Mouse (Mus musculus): Measurements from ENCODE around the gene Abr. TPM values are rescaled to one million over a fixed set of nuclear protein-coding genes. Genes with fewer than 3 reads are reported as not detected.

Gene Abr
- polyA plus RNA-seq, 1 experiment from 2014 or later: 136 TPM

- H3K4me1 ChIP-seq (ENCODE audit: control insufficient read depth, insufficient read depth, low read length): peaks cover 5% of the 10 kb centered on the region; the same call in 1 of the 2 replicates
- peak; percentile 68 for ATAC-seq (ENCODE audit: low FRiP score, low TSS enrichment)
- WGBS: under 1% methylated on average over 25 of the region's 33 CpGs
Measured at GRCm38 (mm10) chr11:76398312-76398797, 223.8 kb downstream of the Abr start.

GRCm38 (mm10) chr11:76397650-76398311 is 224.3 kb downstream of the Abr start:
- under 1% methylated on average over 26 of the region's 26 CpGs for WGBS
- Histone ChIP-seq H3K4me1 (ENCODE audit: control insufficient read depth, insufficient read depth, low read length) (peaks cover 5% of the 10 kb centered on the region; the same call in 1 of the 2 replicates), H3K9ac (replicated peaks; ENCODE audit: low read length) (peak overlapping the region; percentile 74), H3K27ac (replicated peaks; ENCODE audit: low read depth, low read length) (peak overlapping the region; percentile 87), H3K4me2 (ENCODE audit: low read length) (peak overlapping the region; percentile 98), H3K9me3 (ENCODE audit: control insufficient read depth, low read length) (no peaks in the 10 kb centered on the region), H3K27me3 (ENCODE audit: control insufficient read depth, insufficient read depth, low read length) (no peaks in the 10 kb centered on the region), H3K4me3 (replicated peaks; ENCODE audit: low read depth, low read length) (peak overlapping the region; percentile 81), H3K36me3 (ENCODE audit: control insufficient read depth, insufficient read depth, low read length) (no peaks in the 10 kb centered on the region)
- DNase-seq (peak; percentile 69), ATAC-seq (ENCODE audit: low FRiP score, low TSS enrichment) (peak; percentile 32; the same call in 1 of the 2 replicates)

More at GRCm38 (mm10) chr11:76398312-76398797, 223.8 kb downstream of the Abr start:
- Histone ChIP-seq H3K9ac (replicated peaks; ENCODE audit: low read length) (peak overlapping the region; percentile 74), H3K36me3 (ENCODE audit: control insufficient read depth, insufficient read depth, low read length) (no peaks in the 10 kb centered on the region), H3K4me2 (ENCODE audit: low read length) (peak overlapping the region; percentile 98), H3K4me3 (replicated peaks; ENCODE audit: low read depth, low read length) (peak overlapping the region; percentile 81), H3K9me3 (ENCODE audit: control insufficient read depth, low read length) (no peaks in the 10 kb centered on the region), H3K27ac (replicated peaks; ENCODE audit: low read depth, low read length) (peak overlapping the region; percentile 87), H3K27me3 (ENCODE audit: control insufficient read depth, insufficient read depth, low read length) (no peaks in the 10 kb centered on the region)
- DNase-seq: no peak

GRCm38 (mm10) chr11:76392996-76393395 is 229.1 kb downstream of the Abr start:
- H3K9me3 ChIP-seq (ENCODE audit: control insufficient read depth, low read length): no peaks in the 10 kb centered on the region
- ATAC-seq (ENCODE audit: low FRiP score, low TSS enrichment) (no peak), DNase-seq (no peak)
- no peak overlapping the region for H3K9ac ChIP-seq (replicated peaks; ENCODE audit: low read length)
- no peaks in the 10 kb centered on the region for H3K27me3 ChIP-seq (ENCODE audit: control insufficient read depth, insufficient read depth, low read length)
- H3K4me1 ChIP-seq (ENCODE audit: control insufficient read depth, insufficient read depth, low read length): no peaks in the 10 kb centered on the region
- H3K4me3 ChIP-seq (replicated peaks; ENCODE audit: low read depth, low read length): no peak overlapping the region
- no peaks in the 10 kb centered on the region for H3K36me3 ChIP-seq (ENCODE audit: control insufficient read depth, insufficient read depth, low read length)
- no peak overlapping the region for H3K4me2 ChIP-seq (ENCODE audit: low read length)
- 90% methylated on average over 11 of the region's 11 CpGs for WGBS
- H3K27ac ChIP-seq (replicated peaks; ENCODE audit: low read depth, low read length): no peak overlapping the region

- WGBS: 80% methylated on average over 7 of the region's 7 CpGs
- ATAC-seq (ENCODE audit: low FRiP score, low TSS enrichment) (no peak), DNase-seq (no peak)
- no peak overlapping the region for H3K27ac ChIP-seq (replicated peaks; ENCODE audit: low read depth, low read length)
- no peaks in the 10 kb centered on the region for H3K9me3 ChIP-seq (ENCODE audit: control insufficient read depth, low read length)
- no peaks in the 10 kb centered on the region for H3K27me3 ChIP-seq (ENCODE audit: control insufficient read depth, insufficient read depth, low read length)
- no peaks in the 10 kb centered on the region for H3K36me3 ChIP-seq (ENCODE audit: control insufficient read depth, insufficient read depth, low read length)
- no peaks in the 10 kb centered on the region for H3K4me1 ChIP-seq (ENCODE audit: control insufficient read depth, insufficient read depth, low read length)
- no peak overlapping the region for H3K4me3 ChIP-seq (replicated peaks; ENCODE audit: low read depth, low read length)
- no peak overlapping the region for H3K9ac ChIP-seq (replicated peaks; ENCODE audit: low read length)
- no peak overlapping the region for H3K4me2 ChIP-seq (ENCODE audit: low read length)
Measured at GRCm38 (mm10) chr11:76392532-76392931, 229.6 kb downstream of the Abr start.

- Histone ChIP-seq H3K27me3 (ENCODE audit: control insufficient read depth, insufficient read depth, low read length) (no peaks in the 10 kb centered on the region), H3K4me1 (ENCODE audit: control insufficient read depth, insufficient read depth, low read length) (peaks cover 6% of the 10 kb centered on the region), H3K9ac (replicated peaks; ENCODE audit: low read length) (no peak overlapping the region), H3K4me2 (ENCODE audit: low read length) (peak overlapping the region; percentile 11), H3K4me3 (replicated peaks; ENCODE audit: low read depth, low read length) (no peak overlapping the region), H3K27ac (replicated peaks; ENCODE audit: low read depth, low read length) (no peak overlapping the region), H3K36me3 (ENCODE audit: control insufficient read depth, insufficient read depth, low read length) (no peaks in the 10 kb centered on the region), H3K9me3 (ENCODE audit: control insufficient read depth, low read length) (no peaks in the 10 kb centered on the region)
- ATAC-seq (ENCODE audit: low FRiP score, low TSS enrichment): no peak
- 14% methylated on average over 7 of the region's 7 CpGs for WGBS
- peak; percentile 29 for DNase-seq
Measured at GRCm38 (mm10) chr11:76388711-76389110, 233.4 kb downstream of the Abr start.

GRCm38 (mm10) chr11:76387097-76387496 is 235.0 kb downstream of the Abr start:
- Histone ChIP-seq H3K9ac (replicated peaks; ENCODE audit: low read length) (no peak overlapping the region), H3K4me1 (ENCODE audit: control insufficient read depth, insufficient read depth, low read length) (peaks cover 6% of the 10 kb centered on the region), H3K4me2 (ENCODE audit: low read length) (no peak overlapping the region), H3K4me3 (replicated peaks; ENCODE audit: low read depth, low read length) (no peak overlapping the region), H3K27ac (replicated peaks; ENCODE audit: low read depth, low read length) (no peak overlapping the region), H3K27me3 (ENCODE audit: control insufficient read depth, insufficient read depth, low read length) (no peaks in the 10 kb centered on the region), H3K9me3 (ENCODE audit: control insufficient read depth, low read length) (no peaks in the 10 kb centered on the region), H3K36me3 (ENCODE audit: control insufficient read depth, insufficient read depth, low read length) (no peaks in the 10 kb centered on the region)
- DNase-seq (no peak), ATAC-seq (ENCODE audit: low FRiP score, low TSS enrichment) (no peak)
- WGBS: 87% methylated on average over 1 of the region's 1 CpGs

- H3K4me2 ChIP-seq (ENCODE audit: low read length): no peak overlapping the region
- H3K27me3 ChIP-seq (ENCODE audit: control insufficient read depth, insufficient read depth, low read length): no peaks in the 10 kb centered on the region
- no peak overlapping the region for H3K9ac ChIP-seq (replicated peaks; ENCODE audit: low read length)
- ATAC-seq (ENCODE audit: low FRiP score, low TSS enrichment): no peak
- H3K4me3 ChIP-seq (replicated peaks; ENCODE audit: low read depth, low read length): no peak overlapping the region
- no peaks in the 10 kb centered on the region for H3K9me3 ChIP-seq (ENCODE audit: control insufficient read depth, low read length)
- WGBS: 35% methylated on average over 3 of the region's 3 CpGs
- peaks cover 6% of the 10 kb centered on the region for H3K4me1 ChIP-seq (ENCODE audit: control insufficient read depth, insufficient read depth, low read length)
- DNase-seq: no peak
- H3K27ac ChIP-seq (replicated peaks; ENCODE audit: low read depth, low read length): no peak overlapping the region
- H3K36me3 ChIP-seq (ENCODE audit: control insufficient read depth, insufficient read depth, low read length): no peaks in the 10 kb centered on the region
Measured at GRCm38 (mm10) chr11:76385746-76386145, 236.4 kb downstream of the Abr start.

GRCm38 (mm10) chr11:76385017-76385416 is 237.1 kb downstream of the Abr start:
- Histone ChIP-seq H3K36me3 (ENCODE audit: control insufficient read depth, insufficient read depth, low read length) (no peaks in the 10 kb centered on the region), H3K4me3 (replicated peaks; ENCODE audit: low read depth, low read length) (no peak overlapping the region), H3K4me1 (ENCODE audit: control insufficient read depth, insufficient read depth, low read length) (peaks cover 6% of the 10 kb centered on the region), H3K27ac (replicated peaks; ENCODE audit: low read depth, low read length) (peak overlapping the region; percentile 60; the same call in 1 of the 2 replicates), H3K9ac (replicated peaks; ENCODE audit: low read length) (no peak overlapping the region; the same call in 1 of the 2 replicates), H3K9me3 (ENCODE audit: control insufficient read depth, low read length) (no peaks in the 10 kb centered on the region), H3K4me2 (ENCODE audit: low read length) (no peak overlapping the region), H3K27me3 (ENCODE audit: control insufficient read depth, insufficient read depth, low read length) (no peaks in the 10 kb centered on the region)
- DNase-seq (no peak), ATAC-seq (ENCODE audit: low FRiP score, low TSS enrichment) (no peak)
- whole genome bisulfite sequencing: 45% methylated on average over 4 of the region's 4 CpGs

- 61% methylated on average over 5 of the region's 5 CpGs for WGBS
- no peak overlapping the region for H3K9ac ChIP-seq (replicated peaks; ENCODE audit: low read length)
- H3K27me3 ChIP-seq (ENCODE audit: control insufficient read depth, insufficient read depth, low read length): no peaks in the 10 kb centered on the region
- H3K4me3 ChIP-seq (replicated peaks; ENCODE audit: low read depth, low read length): no peak overlapping the region
- H3K4me1 ChIP-seq (ENCODE audit: control insufficient read depth, insufficient read depth, low read length): peaks cover 6% of the 10 kb centered on the region
- no peak overlapping the region for H3K4me2 ChIP-seq (ENCODE audit: low read length)
- H3K9me3 ChIP-seq (ENCODE audit: control insufficient read depth, low read length): no peaks in the 10 kb centered on the region
- ATAC-seq (ENCODE audit: low FRiP score, low TSS enrichment): no peak
- DNase-seq: no peak
- H3K27ac ChIP-seq (replicated peaks; ENCODE audit: low read depth, low read length): no peak overlapping the region
- H3K36me3 ChIP-seq (ENCODE audit: control insufficient read depth, insufficient read depth, low read length): no peaks in the 10 kb centered on the region
Measured at GRCm38 (mm10) chr11:76384307-76384706, 237.8 kb downstream of the Abr start.

Measured in midbrain, embryonic 14.5 days (tissue).